ENCODE assay signal across 17 mouse cellular contexts in the genomic region with DNA sequence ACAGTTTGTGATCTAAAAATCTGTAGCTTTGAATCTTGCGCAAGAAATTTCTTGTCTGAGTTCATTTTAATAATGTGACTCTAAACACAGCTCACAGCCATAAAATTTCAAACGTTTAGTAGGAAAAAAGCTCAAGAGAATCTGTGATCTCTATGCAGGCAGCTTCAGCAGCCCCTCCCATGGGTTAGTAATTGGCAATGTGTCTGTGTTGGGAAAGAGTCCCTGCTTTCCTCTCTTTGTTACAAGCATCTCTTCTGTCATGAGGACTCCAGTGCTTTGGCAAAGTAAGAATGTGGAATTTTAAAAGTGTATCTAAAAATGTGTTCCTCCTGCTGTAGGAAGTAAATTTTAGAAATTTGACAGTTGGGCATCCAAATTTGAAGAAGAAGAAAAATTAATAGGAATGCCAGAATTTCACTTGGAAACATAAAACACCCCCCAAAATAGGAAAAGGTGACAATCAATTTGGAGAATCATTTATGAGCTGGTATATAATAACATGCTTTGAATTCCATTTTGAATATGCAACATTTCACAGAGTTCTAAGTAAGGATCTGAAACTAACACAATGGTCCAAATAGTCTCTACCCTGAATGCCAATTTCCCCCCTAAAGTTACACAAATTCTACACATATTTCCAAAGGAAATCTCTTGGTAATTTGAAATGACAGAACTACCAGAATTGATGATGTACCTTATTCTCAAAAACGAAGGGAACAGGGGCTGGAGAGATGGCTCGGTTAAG.
"Had no signal": no experiment of that assay in that cellular context is flagged by ENCODE, and none has a peak within 500 bp of the region (broad histone marks: within the 10 kb centered on the region; RNA-seq: fewer than 3 reads in every experiment).

No protein-coding gene starts in this region.

- H3K9me3 ChIP-seq: limb, embryonic 15.5 days; liver, embryonic 12.5 days; megakaryocyte, embryonic 14.5 days; midbrain, embryonic 15.5 days; neural tube, embryonic 12.5 days; stomach, embryonic 15.5 days had no signal

- DNase-seq: kidney, adult 11 months; kidney, adult 9 months; kidney, postnatal 36 days; lung, embryonic 14.5 days; lung, postnatal 10 days; right cerebral cortex, postnatal 14 days; thymus, postnatal 4 days had no signal

- H3K9ac ChIP-seq: limb, embryonic 15.5 days; liver, embryonic 12.5 days; lung, embryonic 14.5 days; midbrain, embryonic 15.5 days; neural tube, embryonic 12.5 days; stomach, embryonic 15.5 days had no signal

- H3K36me3 ChIP-seq: limb, embryonic 15.5 days; liver, embryonic 12.5 days; midbrain, embryonic 15.5 days; neural tube, embryonic 12.5 days; stomach, embryonic 15.5 days had no signal

- H3K27me3 ChIP-seq: limb, embryonic 15.5 days; liver, embryonic 12.5 days; megakaryocyte, embryonic 14.5 days; midbrain, embryonic 15.5 days; neural tube, embryonic 12.5 days; stomach, embryonic 15.5 days had no signal

- H3K4me1 ChIP-seq: limb, embryonic 15.5 days; liver, embryonic 12.5 days; megakaryocyte, embryonic 14.5 days; midbrain, embryonic 15.5 days; neural tube, embryonic 12.5 days; stomach, embryonic 15.5 days had no signal

- H3K4me2 ChIP-seq: limb, embryonic 15.5 days; liver, embryonic 12.5 days; lung, embryonic 14.5 days; midbrain, embryonic 11.5 days; midbrain, embryonic 15.5 days; neural tube, embryonic 12.5 days; stomach, embryonic 15.5 days had no signal

- ATAC-seq: liver, embryonic 12.5 days; midbrain, embryonic 15.5 days had no signal

- H3K4me3 ChIP-seq: layer of hippocampus, adult 2 months; limb, embryonic 15.5 days; liver, embryonic 12.5 days; megakaryocyte, embryonic 14.5 days; midbrain, embryonic 15.5 days; neural tube, embryonic 12.5 days; stomach, embryonic 15.5 days had no signal

- H3K27ac ChIP-seq: kidney, postnatal 0 days; layer of hippocampus, adult 2 months; limb, embryonic 15.5 days; liver, embryonic 12.5 days; macrophage; midbrain, embryonic 15.5 days; neural tube, embryonic 12.5 days; stomach, embryonic 15.5 days had no signal
